Mouse (Mus musculus): Measurements from ENCODE around the gene Plxnb2.

DNA sequence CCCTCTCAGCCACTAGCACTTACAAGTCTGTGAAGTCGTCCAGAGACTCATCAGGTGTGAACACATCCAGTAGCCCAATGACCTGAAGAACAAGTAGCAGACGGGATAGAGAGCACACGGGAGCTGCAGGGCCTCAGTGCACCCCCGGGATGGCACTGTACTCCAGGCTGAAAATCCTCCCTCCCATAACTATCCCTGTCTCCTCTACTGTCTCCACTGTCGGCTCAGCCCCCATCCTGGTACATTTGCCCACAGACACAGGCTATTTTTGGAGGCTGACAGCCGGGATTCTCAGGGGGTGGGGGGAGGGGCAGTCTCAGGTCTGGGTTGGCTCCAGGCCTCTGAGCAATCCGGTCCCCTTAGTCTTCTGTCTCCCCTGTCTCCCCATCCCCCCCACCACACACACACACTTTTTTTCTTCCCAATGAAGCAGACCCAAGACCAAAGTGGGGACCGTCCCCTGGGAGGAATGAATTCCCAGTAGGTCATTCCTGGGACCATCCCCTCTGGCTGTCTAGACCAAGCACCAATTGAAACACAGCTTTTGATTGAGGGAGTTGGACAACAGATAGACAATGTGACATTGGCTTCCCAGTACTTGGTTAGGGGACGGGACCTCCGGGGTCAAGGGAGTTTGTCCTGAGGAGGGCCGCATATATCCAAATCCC is 43.1 kb downstream of the Plxnb2 start:
- TF ChIP-seq POLR2A (IDR thresholded peaks at IDR 0.05; ENCODE audit: control insufficient read depth, low read depth, low read length) (no peak), CTCF (IDR thresholded peaks at IDR 0.05; ENCODE audit: control insufficient read depth, insufficient read depth, insufficient replicate concordance, low read depth, low read length) (no peak)

All from testis, adult 2 months (tissue).